Mouse (Mus musculus) left cerebral cortex, postnatal 25 days (tissue): ENCODE measurements around the gene Actl10. TPM values are rescaled to one million over a fixed set of nuclear protein-coding genes. Genes with fewer than 3 reads are reported as not detected.

ENCODE experiments used
- DNase-seq, 2 experiments: peaks; one replicate each; pipeline ENCODE4 v3.0.0; 2022; ENCODE audit warnings: low spot score in 2 of 2, mixed read lengths in 1 of 2
- intact Hi-C: fragments of 180-260 bp; cut with DNase I; formaldehyde crosslinking; loops from one replicate; pipeline ENCODE4 v1.15.1; 2025
- total RNA-seq, 2 experiments: library from RNA; stranded (reverse); gene quantifications; 2 replicates each; pipeline ENCODE4 v1.2.3; 2021

Actl10 gene
- total RNA-seq, 2 experiments from 2014 or later: not detected

- intact Hi-C loops: no loop called here
- peak in 1 of 2 experiments; percentile 62 for DNase-seq
Observed at GRCm38 (mm10) chr2:154549127-154549885, 2.3 kb upstream of the Actl10 start.

- DNase-seq: no peak
- intact Hi-C loops: no loop called here
Observed at GRCm38 (mm10) chr2:154549886-154550189, 1.7 kb upstream of the Actl10 start.

GRCm38 (mm10) chr2:154550937-154551336 lies 639 bp upstream of the Actl10 start:
- intact Hi-C loops: no loop called here

GRCm38 (mm10) chr2:154551927-154552326 lies 351 bp downstream of the Actl10 start:
- intact Hi-C loops: no loop called here
- DNase-seq: no peak

More at GRCm38 (mm10) chr2:154550937-154551336, 639 bp upstream of the Actl10 start:
- no peak for DNase-seq

GRCm38 (mm10) chr2:154552424-154552907 lies 890 bp downstream of the Actl10 start:
- DNase-seq: peak in 1 of 2 experiments; percentile 70
- intact Hi-C loops: no loop called here

- intact Hi-C loops: loop anchor here (1.0 to 2.0 kb wide), 2 partner anchors 58 to 176 kb away; partner anchors contain the start of genes 4930519P11Rik and Zfp341
- peak in 1 of 2 experiments; percentile 93 for DNase-seq
Observed at GRCm38 (mm10) chr2:154555235-154555634, 3.7 kb downstream of the Actl10 start.

GRCm38 (mm10) chr2:154557184-154557832 lies 5.7 kb downstream of the Actl10 start:
- intact Hi-C loops: loop anchor here (2.0 kb wide), 1 partner anchor 27 kb away; no protein-coding TSS in a partner anchor
- DNase-seq: peak in 1 of 2 experiments; percentile 66

- DNase-seq: peak in 1 of 2 experiments; percentile 72
- intact Hi-C loops: no loop called here
Observed at GRCm38 (mm10) chr2:154558264-154559039, 6.9 kb downstream of the Actl10 start, which contains the start of gene Necab3. Gene Necab3 (minus strand): TSS chr2:154558890.

GRCm38 (mm10) chr2:154563612-154564170 lies 12.1 kb downstream of the Actl10 start:
- intact Hi-C loops: no loop called here
- no peak for DNase-seq

- intact Hi-C loops: no loop called here
- peak in 1 of 2 experiments; percentile 76 for DNase-seq
Observed at GRCm38 (mm10) chr2:154565562-154565961, 14.0 kb downstream of the Actl10 start.

GRCm38 (mm10) chr2:154566641-154567040 lies 15.1 kb downstream of the Actl10 start:
- no peak for DNase-seq
- intact Hi-C loops: no loop called here

- intact Hi-C loops: no loop called here
- no peak for DNase-seq
Observed at GRCm38 (mm10) chr2:154567766-154568165, 16.2 kb downstream of the Actl10 start.

GRCm38 (mm10) chr2:154568329-154569070 lies 16.9 kb downstream of the Actl10 start:
- intact Hi-C loops: no loop called here
- DNase-seq: no peak

GRCm38 (mm10) chr2:154569071-154569748 lies 17.6 kb downstream of the Actl10 start:
- DNase-seq: peak; percentile 68 to 73
- intact Hi-C loops: no loop called here

GRCm38 (mm10) chr2:154569836-154570286 lies 18.3 kb downstream of the Actl10 start, which contains the start of gene E2f1:
Gene E2f1 (minus strand): TSS chr2:154569892.
- peak; percentile 93 to 96 for DNase-seq
- intact Hi-C loops: no loop called here

GRCm38 (mm10) chr2:154570666-154571065 lies 19.1 kb downstream of the Actl10 start:
- no peak for DNase-seq
- intact Hi-C loops: no loop called here

- intact Hi-C loops: no loop called here
- no peak for DNase-seq
Observed at GRCm38 (mm10) chr2:154571266-154571665, 19.7 kb downstream of the Actl10 start.

- intact Hi-C loops: no loop called here
- peak in 1 of 2 experiments; percentile 65 for DNase-seq
Observed at GRCm38 (mm10) chr2:154571976-154572375, 20.4 kb downstream of the Actl10 start.
